Mouse (Mus musculus) liver, adult 2 months (tissue): Measurements from ENCODE around the gene Nek7.

Experiments
- CTCF ChIP-seq: fragments of 200-500 bp; IDR thresholded peaks from 2 replicates; pipeline ENCODE4 v1.5.1; 2011; ENCODE audit warnings: low read depth, low read length, control low read depth
- POLR2A ChIP-seq: fragments of 200-500 bp; IDR thresholded peaks from 2 replicates; pipeline ENCODE4 v1.6.1; 2011; ENCODE audit warnings: low read length, control low read depth; ENCODE audit not compliant: insufficient read depth; ENCODE audit errors: extremely low read depth

- no peak for TF ChIP-seq POLR2A
- no peak for TF ChIP-seq CTCF
These were observed 7.9 kb upstream of the Nek7 start for GRCm38 (mm10) chr1:138627804-138628203.
